In the genomic region with DNA sequence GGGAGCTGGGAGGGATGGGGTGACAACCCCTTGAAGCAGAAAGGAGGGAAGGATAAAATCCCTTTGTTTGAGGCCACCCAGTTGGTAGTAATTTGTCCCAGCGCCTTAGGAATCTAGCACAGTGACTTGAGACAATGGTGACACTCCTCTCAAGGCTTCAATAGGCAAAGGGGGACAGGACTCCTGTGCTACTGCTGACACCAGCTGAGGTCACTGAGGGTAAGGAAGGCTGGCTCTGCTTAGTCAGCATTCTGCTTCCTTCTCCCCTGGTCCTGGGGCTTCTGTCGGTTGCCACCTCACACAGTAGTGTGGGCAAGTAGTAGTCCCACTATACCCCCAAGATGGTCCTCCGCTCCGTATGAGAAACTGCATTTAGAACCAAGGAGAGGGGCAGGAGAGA, we compare ENCODE assay signal across 11 mouse cellular contexts. TPM values are rescaled to one million over a fixed set of nuclear protein-coding genes. Genes with fewer than 3 reads are reported as not detected.
A peak's percentile ranks its signal among the peaks of the same experiment; 100 is the strongest.
DNase-seq lines count a peak whose midpoint lies in the region; ATAC-seq and TF ChIP-seq lines count a peak whose summit lies in the region.
"Had no signal": no experiment of that assay in that cellular context is flagged by ENCODE, and none has a peak within 500 bp of the region (broad histone marks: within the 10 kb centered on the region; RNA-seq: fewer than 3 reads in every experiment).

No protein-coding gene starts in this region.

- 0 out of 4 replicates have a peak overlapping the region, but pooled peaks of 1 of the 2 experiments have one; percentile 6 for H3K27ac ChIP-seq in heart, embryonic 14.5 days (replicated peaks in 1 of 2; ENCODE audit: control insufficient read depth in 1 of 2, insufficient read depth in 1 of 2, low read depth in 2 of 2, low read length in 2 of 2)
- no peak overlapping the region for H3K27ac ChIP-seq in ES-E14 (ENCODE audit: insufficient read depth, low read depth, low read length, poor library complexity, severe bottlenecking)
- no peak overlapping the region for H3K27ac ChIP-seq in embryonic facial prominence, embryonic 13.5 days
- H3K27ac ChIP-seq in midbrain, embryonic 13.5 days = peak overlapping the region; percentile 86
- H3K27ac ChIP-seq: liver, embryonic 15.5 days; macrophage had no signal

- no peak overlapping the region for H3K4me3 ChIP-seq in heart, embryonic 14.5 days (ENCODE audit: control insufficient read depth in 1 of 2, insufficient read depth in 1 of 2, low read depth in 1 of 2, low read length in 2 of 2)
- H3K4me3 ChIP-seq in ES-E14 (ENCODE audit: insufficient read depth in 1 of 2, low read depth in 1 of 2, low read length in 2 of 2, poor library complexity in 1 of 2, severe bottlenecking in 1 of 2) = no peak overlapping the region
- H3K4me3 ChIP-seq in embryonic facial prominence, embryonic 13.5 days = no peak overlapping the region
- no peak overlapping the region for H3K4me3 ChIP-seq in midbrain, embryonic 13.5 days (replicated peaks)
- H3K4me3 ChIP-seq: liver, embryonic 15.5 days had no signal

- H3K4me2 ChIP-seq in heart, embryonic 14.5 days (ENCODE audit: low read length) = no peak overlapping the region
- no peak overlapping the region for H3K4me2 ChIP-seq in embryonic facial prominence, embryonic 13.5 days
- no peak overlapping the region; the same call in 1 of the 2 replicates for H3K4me2 ChIP-seq in midbrain, embryonic 13.5 days (replicated peaks)
- H3K4me2 ChIP-seq: liver, embryonic 15.5 days had no signal

- peaks cover 29 to 59% of the 10 kb centered on the region in 2 experiments for H3K4me1 ChIP-seq in heart, embryonic 14.5 days (ENCODE audit: control insufficient read depth in 2 of 2, insufficient read depth in 2 of 2, low read length in 2 of 2)
- peaks cover 0 to 14% of the 10 kb centered on the region in 2 experiments; a peak in 3 of 4 replicates for H3K4me1 ChIP-seq in ES-E14 (ENCODE audit: control insufficient read depth in 2 of 2, insufficient read depth in 2 of 2, low read length in 2 of 2, poor library complexity in 1 of 2)
- peaks cover 52% of the 10 kb centered on the region for H3K4me1 ChIP-seq in embryonic facial prominence, embryonic 13.5 days
- H3K4me1 ChIP-seq in midbrain, embryonic 13.5 days (replicated peaks) = peaks cover 39% of the 10 kb centered on the region

- in situ Hi-C loops in ES-E14 (cut with MboI; ENCODE audit: low sequenced_read_pairs in 2 of 2, unreplicated experiment in 2 of 2) = no loop called here

- peaks cover 6% of the 10 kb centered on the region; the same call in 1 of the 2 replicates for H3K36me3 ChIP-seq in heart, embryonic 14.5 days (ENCODE audit: control insufficient read depth, insufficient read depth, low read length)
- H3K36me3 ChIP-seq in ES-E14 (ENCODE audit: control insufficient read depth, insufficient read depth, low read length, poor library complexity, severe bottlenecking) = peaks cover 2% of the 10 kb centered on the region; the same call in 1 of the 2 replicates
- 0 out of 2 replicates have a peak, but pooled peaks cover 4% of the 10 kb centered on the region for H3K36me3 ChIP-seq in embryonic facial prominence, embryonic 13.5 days
- H3K36me3 ChIP-seq in midbrain, embryonic 13.5 days = no peaks in the 10 kb centered on the region
- H3K36me3 ChIP-seq: liver, embryonic 15.5 days had no signal

- DNase-seq in heart, adult 11 months = no peak
- DNase-seq in ES-E14 (ENCODE audit: low read depth, low spot score) = no peak
- DNase-seq in yolk sac, embryonic 10.5 days (ENCODE audit: low spot score) = no peak
- no peak for DNase-seq in layer of hippocampus, adult 18-20 months (ENCODE audit: low spot score in 2 of 2)
- no peak for DNase-seq in adrenal gland, postnatal 4 days (ENCODE audit: low spot score in 2 of 2)
- DNase-seq: kidney, postnatal 25 days had no signal

- no peaks in the 10 kb centered on the region for H3K27me3 ChIP-seq in heart, embryonic 14.5 days (ENCODE audit: control insufficient read depth, insufficient read depth, low read length)
- H3K27me3 ChIP-seq in embryonic facial prominence, embryonic 13.5 days = no peaks in the 10 kb centered on the region
- no peaks in the 10 kb centered on the region for H3K27me3 ChIP-seq in midbrain, embryonic 13.5 days
- H3K27me3 ChIP-seq: liver, embryonic 15.5 days had no signal

- no peak for ATAC-seq in heart, embryonic 14.5 days (ENCODE audit: insufficient number of reproducible peaks, insufficient read depth, low FRiP score, low read depth)
- ATAC-seq in embryonic facial prominence, embryonic 13.5 days (ENCODE audit: insufficient number of reproducible peaks, insufficient read depth, low FRiP score, low TSS enrichment, low read depth) = no peak
- ATAC-seq in midbrain, embryonic 13.5 days = no peak

- 57% methylated on average over 4 of the region's 4 CpGs for WGBS in heart, embryonic 14.5 days
- WGBS in embryonic facial prominence, embryonic 13.5 days = 39% methylated on average over 4 of the region's 4 CpGs
- WGBS in midbrain, embryonic 13.5 days = 25% methylated on average over 4 of the region's 4 CpGs

- H3K9me3 ChIP-seq in heart, embryonic 14.5 days (ENCODE audit: control insufficient read depth, low read length) = no peaks in the 10 kb centered on the region
- H3K9me3 ChIP-seq in ES-E14 (ENCODE audit: control insufficient read depth, insufficient read depth, low read depth, low read length) = no peaks in the 10 kb centered on the region
- no peaks in the 10 kb centered on the region for H3K9me3 ChIP-seq in embryonic facial prominence, embryonic 13.5 days
- H3K9me3 ChIP-seq in midbrain, embryonic 13.5 days = no peaks in the 10 kb centered on the region
- H3K9me3 ChIP-seq: liver, embryonic 15.5 days had no signal

- H3K9ac ChIP-seq in heart, embryonic 14.5 days (ENCODE audit: low read length) = 0 out of 2 replicates have a peak overlapping the region, but pooled peaks have one; percentile 11
- no peak overlapping the region for H3K9ac ChIP-seq in ES-E14 (ENCODE audit: insufficient read depth, low read depth, low read length, poor library complexity, severe bottlenecking)
- 0 out of 2 replicates have a peak overlapping the region, but pooled peaks have one; percentile 44 for H3K9ac ChIP-seq in embryonic facial prominence, embryonic 13.5 days
- H3K9ac ChIP-seq in midbrain, embryonic 13.5 days (replicated peaks) = no peak overlapping the region
- H3K9ac ChIP-seq: liver, embryonic 15.5 days had no signal

TF ChIP-seq in ES-E14, 5 proteins besides CTCF, POLR2A, EP300 and RAD21:
- TF ChIP-seq ZNF384 (IDR thresholded peaks at IDR 0.05; ENCODE audit: low read depth, low read length) = no peak
- TF ChIP-seq HCFC1 (IDR thresholded peaks at IDR 0.05; ENCODE audit: borderline replicate concordance, insufficient read depth, low read length) = no peak
- TF ChIP-seq MAFK (IDR thresholded peaks at IDR 0.05; ENCODE audit: insufficient read depth, low read depth, low read length) = peak; percentile 85
- TF ChIP-seq ZC3H11A (IDR thresholded peaks at IDR 0.05; ENCODE audit: borderline replicate concordance, low read depth, low read length) = no peak

RNA-seq across cellular contexts. Expression of a gene that starts 17.2 kb away (rescaled TPM):
- 19.4 and 21.2 TPM in 2 replicates for polyA plus RNA-seq in heart, embryonic 14.5 days (2014; fragmentation: Nextera tagmentation; extraction: Ambion mirVana)
- total RNA-seq in ES-E14 (2012; rRNA removed) = 9.9 and 11.6 TPM in 2 replicates
- 14.0 and 18.4 TPM in 2 replicates for polyA plus RNA-seq in embryonic facial prominence, embryonic 13.5 days (2015; fragmentation: Nextera tagmentation; extraction: Ambion mirVana)
- 8.2 and 11.4 TPM in 2 replicates for polyA plus RNA-seq in midbrain, embryonic 13.5 days (2015; fragmentation: Nextera tagmentation; extraction: Ambion mirVana)
- 1 to 10 TPM; 8.5 to 8.7 TPM for total RNA-seq in layer of hippocampus, adult 18-20 months (2021)
- 10 to 100 TPM; 47.8 to 53.0 TPM for total RNA-seq in adrenal gland, postnatal 4 days (2021)

RNA-seq across cellular contexts. Expression of a gene that starts 17.3 kb away (rescaled TPM):
- polyA plus RNA-seq in heart, embryonic 14.5 days (2014; fragmentation: Nextera tagmentation; extraction: Ambion mirVana) = 55.9 and 56.7 TPM in 2 replicates
- 11.4 and 13.6 TPM in 2 replicates for total RNA-seq in ES-E14 (2012; rRNA removed)
- 60.4 and 64.0 TPM in 2 replicates for polyA plus RNA-seq in embryonic facial prominence, embryonic 13.5 days (2015; fragmentation: Nextera tagmentation; extraction: Ambion mirVana)
- 23.0 and 25.2 TPM in 2 replicates for polyA plus RNA-seq in midbrain, embryonic 13.5 days (2015; fragmentation: Nextera tagmentation; extraction: Ambion mirVana)
- total RNA-seq in layer of hippocampus, adult 18-20 months (2021) = 10 to 100 TPM; 14.2 to 15.9 TPM
- 10 to 100 TPM; 49.0 to 53.5 TPM for total RNA-seq in adrenal gland, postnatal 4 days (2021)

RNA-seq across cellular contexts. Expression of a gene that starts 56.9 kb away (rescaled TPM):
- polyA plus RNA-seq in heart, embryonic 14.5 days (2014; fragmentation: Nextera tagmentation; extraction: Ambion mirVana) = 3.7 and 4.2 TPM in 2 replicates
- total RNA-seq in ES-E14 (2012; rRNA removed) = 9.8 and 13.4 TPM in 2 replicates
- 3.0 and 3.5 TPM in 2 replicates for polyA plus RNA-seq in embryonic facial prominence, embryonic 13.5 days (2015; fragmentation: Nextera tagmentation; extraction: Ambion mirVana)
- 20.7 TPM in 2 replicates for polyA plus RNA-seq in midbrain, embryonic 13.5 days (2015; fragmentation: Nextera tagmentation; extraction: Ambion mirVana)
- 10 to 100 TPM; 12.8 to 14.9 TPM for total RNA-seq in layer of hippocampus, adult 18-20 months (2021)
- 1 to 10 TPM; 3.4 to 4.2 TPM for total RNA-seq in adrenal gland, postnatal 4 days (2021)

Comparison
In these comparisons a context has a peak if more than half of its experiments do, and no peak if none do; other contexts are left out.
1. H3K9ac ChIP-seq: peak in heart, embryonic 14.5 days (single experiment) and embryonic facial prominence, embryonic 13.5 days (single experiment); none in ES-E14 (single experiment) and midbrain, embryonic 13.5 days (single experiment).